Mouse (Mus musculus) C2C12 (cell line): ENCODE results near the gene Lrrn2. TPM values are rescaled to one million over a fixed set of nuclear protein-coding genes. Genes with fewer than 3 reads are reported as not detected.

Source experiments
- H3K27me3 ChIP-seq: one replicate; pipeline ENCODE4 v1.6.1; 2011; ENCODE audit not compliant: control insufficient read depth, insufficient read depth, insufficient read length
- H3K36me3 ChIP-seq: one replicate; pipeline ENCODE4 v1.6.1; 2011; ENCODE audit not compliant: control insufficient read depth, insufficient read depth
- H3K4me3 ChIP-seq: one replicate; pipeline ENCODE4 v1.5.1; 2011; ENCODE audit warnings: mild to moderate bottlenecking, control low read depth; ENCODE audit not compliant: poor library complexity, insufficient read depth, severe bottlenecking
- H3K79me2 ChIP-seq: one replicate; pipeline ENCODE4 v1.6.1; 2011; ENCODE audit not compliant: control insufficient read depth, insufficient read depth
- H3K79me3 ChIP-seq: one replicate; pipeline ENCODE4 v1.6.1; 2011; ENCODE audit warnings: low read depth, control low read depth
- H3ac ChIP-seq: one replicate; pipeline ENCODE3; 2011; ENCODE audit warnings: low read depth; ENCODE audit not compliant: control insufficient read depth, insufficient read length
- CEBPB ChIP-seq: IDR thresholded peaks from one replicate; pipeline ENCODE4 v1.6.1; 2011; ENCODE audit warnings: low read depth, mild to moderate bottlenecking, control low read depth, moderate library complexity
- CTCF ChIP-seq: IDR thresholded peaks from one replicate; pipeline ENCODE4 v1.5.1; 2011; ENCODE audit not compliant: control insufficient read depth, insufficient read depth, insufficient read length
- FOSL1 ChIP-seq: IDR thresholded peaks from one replicate; pipeline ENCODE4 v1.8.0; 2011; ENCODE audit warnings: mild to moderate bottlenecking, low read length; ENCODE audit not compliant: poor library complexity, insufficient read depth, severe bottlenecking
- MAX ChIP-seq: IDR thresholded peaks from one replicate; pipeline ENCODE4 v1.6.1; 2011; ENCODE audit warnings: mild to moderate bottlenecking, control low read depth
- MYOD1 ChIP-seq: IDR thresholded peaks from one replicate; pipeline ENCODE4 v1.6.1; 2011; ENCODE audit warnings: low read depth; ENCODE audit not compliant: control insufficient read depth, insufficient read length
- MYOG ChIP-seq: IDR thresholded peaks from one replicate; pipeline ENCODE4 v1.6.1; 2011; ENCODE audit not compliant: control insufficient read depth, insufficient read length; ENCODE audit errors: extremely low read depth
- USF1 ChIP-seq: IDR thresholded peaks from one replicate; pipeline ENCODE4 v1.6.1; 2011; ENCODE audit warnings: low read depth, mild to moderate bottlenecking, control low read depth, moderate library complexity
- polyA plus RNA-seq: library from polyadenylated mRNA; unstranded; fragments of >200 nt; fragmentation: generic; extraction: Trizol; gene quantifications from one replicate; pipeline ENCODE4 v1.2.1, GENCODE M21; 2012; ENCODE audit warnings: missing spikeins

Lrrn2 gene
- polyA plus RNA-seq, 1 experiment, result 0.05 TPM

GRCm38 (mm10) chr1:132925270-132925669 is 45.2 kb downstream of the Lrrn2 start:
- Histone ChIP-seq H3K79me2 (no peaks in the 10 kb centered on the region), H3ac (no peak overlapping the region), H3K4me3 (no peak overlapping the region), H3K79me3 (no peaks in the 10 kb centered on the region), H3K36me3 (no peaks in the 10 kb centered on the region), H3K27me3 (no peaks in the 10 kb centered on the region)
- TF ChIP-seq MAX, result no peak
- no peak for TF ChIP-seq FOSL1
- no peak for TF ChIP-seq CEBPB
- no peak for TF ChIP-seq MYOG

- Histone ChIP-seq H3K79me3 (no peaks in the 10 kb centered on the region), H3K4me3 (no peak overlapping the region), H3K79me2 (no peaks in the 10 kb centered on the region), H3K27me3 (no peaks in the 10 kb centered on the region), H3ac (no peak overlapping the region), H3K36me3 (no peaks in the 10 kb centered on the region)
- TF ChIP-seq CTCF, result no peak
- TF ChIP-seq CEBPB, result no peak
- TF ChIP-seq MYOD1, result no peak
- no peak for TF ChIP-seq MYOG
- TF ChIP-seq USF1, result no peak
- no peak for TF ChIP-seq FOSL1
- TF ChIP-seq MAX, result no peak
Observed at GRCm38 (mm10) chr1:132928032-132928906, 48.2 kb downstream of the Lrrn2 start.

- H3K79me2 ChIP-seq, result no peaks in the 10 kb centered on the region
- H3K79me3 ChIP-seq, result no peaks in the 10 kb centered on the region
- no peak overlapping the region for H3ac ChIP-seq
- H3K4me3 ChIP-seq, result no peak overlapping the region
- TF ChIP-seq CTCF (no peak), MAX (no peak), FOSL1 (no peak), USF1 (no peak), MYOG (no peak), CEBPB (no peak), MYOD1 (no peak)
- no peaks in the 10 kb centered on the region for H3K36me3 ChIP-seq
- H3K27me3 ChIP-seq, result no peaks in the 10 kb centered on the region
Observed at GRCm38 (mm10) chr1:132928907-132929250, 48.8 kb downstream of the Lrrn2 start.

GRCm38 (mm10) chr1:132930291-132930690 is 50.2 kb downstream of the Lrrn2 start:
- H3K36me3 ChIP-seq, result no peaks in the 10 kb centered on the region
- no peaks in the 10 kb centered on the region for H3K79me2 ChIP-seq
- H3K79me3 ChIP-seq, result no peaks in the 10 kb centered on the region
- H3K4me3 ChIP-seq, result no peak overlapping the region
- H3ac ChIP-seq, result no peak overlapping the region
- TF ChIP-seq CEBPB (no peak), USF1 (no peak), CTCF (no peak), MAX (no peak), FOSL1 (no peak), MYOG (no peak), MYOD1 (no peak)
- H3K27me3 ChIP-seq, result no peaks in the 10 kb centered on the region

- Histone ChIP-seq H3K79me3 (no peaks in the 10 kb centered on the region), H3K36me3 (no peaks in the 10 kb centered on the region), H3ac (no peak overlapping the region), H3K79me2 (no peaks in the 10 kb centered on the region), H3K4me3 (no peak overlapping the region), H3K27me3 (peaks cover 5% of the 10 kb centered on the region)
- TF ChIP-seq MAX (no peak), FOSL1 (no peak), USF1 (no peak), CTCF (no peak), CEBPB (no peak), MYOD1 (no peak), MYOG (no peak)
Observed at GRCm38 (mm10) chr1:132932421-132932820, 52.3 kb downstream of the Lrrn2 start.
